Mouse (Mus musculus) lung, adult 2 months (tissue): ENCODE measurements around the gene Gli3.

ENCODE experiments used
- CTCF ChIP-seq: fragments of 200-500 bp; IDR thresholded peaks from 2 replicates; pipeline ENCODE4 v1.5.1; 2011; ENCODE audit warnings: mild to moderate bottlenecking, low read length, control low read depth; ENCODE audit not compliant: insufficient read depth
- POLR2A ChIP-seq: fragments of 200-500 bp; IDR thresholded peaks from 2 replicates; pipeline ENCODE4 v1.6.1; 2011; ENCODE audit warnings: low read depth, mild to moderate bottlenecking, control low read depth, low read length, borderline replicate concordance; ENCODE audit errors: extremely low read depth

DNA sequence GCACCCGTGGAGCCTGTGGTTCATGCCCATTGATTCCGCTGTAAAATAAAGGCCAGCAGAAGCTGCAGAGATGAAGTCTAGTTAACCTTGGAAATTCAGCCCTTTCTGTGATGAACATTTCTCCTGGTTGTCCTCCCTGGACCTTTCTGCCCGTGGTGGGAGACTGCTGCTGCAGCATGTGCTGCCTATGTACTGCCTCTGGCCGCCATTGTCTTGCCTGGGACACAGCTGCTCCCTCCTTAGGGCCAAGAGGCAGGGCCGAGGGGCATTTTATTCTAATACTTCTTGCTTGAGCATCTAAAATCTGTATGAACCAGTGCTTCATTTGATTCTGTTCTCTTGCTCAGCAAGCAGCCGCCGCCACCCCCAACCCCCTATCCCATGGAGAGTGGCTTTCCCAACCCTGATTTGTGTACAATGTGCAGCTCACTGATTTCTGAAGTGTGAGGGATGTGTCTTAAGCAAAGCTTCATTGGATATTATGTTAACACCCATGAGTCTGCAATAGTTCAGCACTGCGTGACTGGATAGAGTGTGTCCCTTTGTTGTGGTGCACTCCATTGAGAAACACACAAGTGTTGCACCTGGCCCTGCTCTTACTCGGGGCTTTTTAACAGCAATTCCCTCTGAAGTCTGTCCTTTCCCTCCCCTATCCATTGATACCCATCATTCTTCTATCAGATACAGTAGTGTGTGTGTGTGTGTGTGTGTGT, 54.2 kb downstream of the Gli3 start:
- TF ChIP-seq CTCF, result no peak
- TF ChIP-seq POLR2A, result no peak
